Mouse (Mus musculus): ENCODE measurements around the gene Dcaf4. TPM values are rescaled to one million over a fixed set of nuclear protein-coding genes. Genes with fewer than 3 reads are reported as not detected.

Dcaf4 gene
- polyA plus RNA-seq, 1 experiment from 2014 or later = 8.0 TPM

- Histone ChIP-seq H3K36me3 (replicated peaks; ENCODE audit: insufficient read depth, low read length) (no peaks in the 10 kb centered on the region), H3K27ac (ENCODE audit: low read depth) (no peak overlapping the region), H3K9me3 (ENCODE audit: low read length) (no peaks in the 10 kb centered on the region), H3K4me1 (ENCODE audit: insufficient read depth) (no peaks in the 10 kb centered on the region), H3K9ac (replicated peaks) (no peak overlapping the region), H3K27me3 (ENCODE audit: insufficient read depth, low read length) (no peaks in the 10 kb centered on the region), H3K4me2 (ENCODE audit: low read depth, low read length) (no peak overlapping the region), H3K4me3 (ENCODE audit: low read depth, low read length) (no peak overlapping the region)
- 82% methylated on average over 4 of the region's 4 CpGs for WGBS (ENCODE audit: insufficient replicate concordance)
- TF ChIP-seq EP300 (IDR thresholded peaks at IDR 0.05; ENCODE audit: low read depth) (no peak), CTCF (IDR thresholded peaks at IDR 0.05; ENCODE audit: low read depth) (no peak)
- DNase-seq (no peak), ATAC-seq (no peak)
These were observed 6.0 kb upstream of the Dcaf4 start for GRCm38 (mm10) chr12:83514216-83514615.

GRCm38 (mm10) chr12:83517580-83517979, 2.7 kb upstream of the Dcaf4 start:
- Histone ChIP-seq H3K9ac (replicated peaks) (no peak overlapping the region), H3K4me3 (ENCODE audit: low read depth, low read length) (no peak overlapping the region), H3K4me1 (ENCODE audit: insufficient read depth) (peaks cover 9% of the 10 kb centered on the region), H3K36me3 (replicated peaks; ENCODE audit: insufficient read depth, low read length) (no peaks in the 10 kb centered on the region), H3K4me2 (ENCODE audit: low read depth, low read length) (no peak overlapping the region), H3K27me3 (ENCODE audit: insufficient read depth, low read length) (no peaks in the 10 kb centered on the region), H3K9me3 (ENCODE audit: low read length) (no peaks in the 10 kb centered on the region), H3K27ac (ENCODE audit: low read depth) (no peak overlapping the region)
- ATAC-seq = no peak
- WGBS (ENCODE audit: insufficient replicate concordance) = 67% methylated on average over 3 of the region's 3 CpGs
- TF ChIP-seq CTCF (IDR thresholded peaks at IDR 0.05; ENCODE audit: low read depth) (no peak), EP300 (IDR thresholded peaks at IDR 0.05; ENCODE audit: low read depth) (peak; percentile 83)
- no peak for DNase-seq

- 37% methylated on average over 8 of the region's 8 CpGs for WGBS (ENCODE audit: insufficient replicate concordance)
- H3K4me2 ChIP-seq (ENCODE audit: low read depth, low read length) = peak overlapping the region; percentile 73
- no peaks in the 10 kb centered on the region for H3K27me3 ChIP-seq (ENCODE audit: insufficient read depth, low read length)
- DNase-seq (no peak), ATAC-seq (no peak)
- H3K36me3 ChIP-seq (replicated peaks; ENCODE audit: insufficient read depth, low read length) = no peaks in the 10 kb centered on the region
- peak overlapping the region; percentile 78 for H3K27ac ChIP-seq (ENCODE audit: low read depth)
- peak overlapping the region; percentile 75 for H3K4me3 ChIP-seq (ENCODE audit: low read depth, low read length)
- peak overlapping the region; percentile 62 for H3K9ac ChIP-seq (replicated peaks)
- H3K4me1 ChIP-seq (ENCODE audit: insufficient read depth) = peaks cover 20% of the 10 kb centered on the region
- no peak for TF ChIP-seq EP300 (IDR thresholded peaks at IDR 0.05; ENCODE audit: low read depth)
- TF ChIP-seq CTCF (IDR thresholded peaks at IDR 0.05; ENCODE audit: low read depth) = no peak
- no peaks in the 10 kb centered on the region for H3K9me3 ChIP-seq (ENCODE audit: low read length)
These were observed 817 bp downstream of the Dcaf4 start for GRCm38 (mm10) chr12:83521083-83521482.

GRCm38 (mm10) chr12:83523056-83523455, 2.8 kb downstream of the Dcaf4 start:
- Histone ChIP-seq H3K9me3 (ENCODE audit: low read length) (no peaks in the 10 kb centered on the region), H3K9ac (replicated peaks) (no peak overlapping the region), H3K27ac (ENCODE audit: low read depth) (no peak overlapping the region), H3K4me3 (ENCODE audit: low read depth, low read length) (no peak overlapping the region), H3K27me3 (ENCODE audit: insufficient read depth, low read length) (no peaks in the 10 kb centered on the region), H3K4me1 (ENCODE audit: insufficient read depth) (peaks cover 20% of the 10 kb centered on the region), H3K36me3 (replicated peaks; ENCODE audit: insufficient read depth, low read length) (no peaks in the 10 kb centered on the region), H3K4me2 (ENCODE audit: low read depth, low read length) (no peak overlapping the region)
- DNase-seq (no peak), ATAC-seq (no peak)
- 84% methylated on average over 6 of the region's 6 CpGs for WGBS (ENCODE audit: insufficient replicate concordance)
- TF ChIP-seq CTCF (IDR thresholded peaks at IDR 0.05; ENCODE audit: low read depth) = no peak
- TF ChIP-seq EP300 (IDR thresholded peaks at IDR 0.05; ENCODE audit: low read depth) = no peak

GRCm38 (mm10) chr12:83523892-83524291, 3.6 kb downstream of the Dcaf4 start:
- Histone ChIP-seq H3K4me3 (ENCODE audit: low read depth, low read length) (no peak overlapping the region), H3K9me3 (ENCODE audit: low read length) (no peaks in the 10 kb centered on the region), H3K27ac (ENCODE audit: low read depth) (no peak overlapping the region), H3K4me2 (ENCODE audit: low read depth, low read length) (no peak overlapping the region), H3K27me3 (ENCODE audit: insufficient read depth, low read length) (no peaks in the 10 kb centered on the region), H3K36me3 (replicated peaks; ENCODE audit: insufficient read depth, low read length) (no peaks in the 10 kb centered on the region), H3K4me1 (ENCODE audit: insufficient read depth) (peaks cover 20% of the 10 kb centered on the region), H3K9ac (replicated peaks) (no peak overlapping the region)
- ATAC-seq (no peak), DNase-seq (no peak)
- TF ChIP-seq CTCF (IDR thresholded peaks at IDR 0.05; ENCODE audit: low read depth) (no peak), EP300 (IDR thresholded peaks at IDR 0.05; ENCODE audit: low read depth) (no peak)
- 72% methylated on average over 4 of the region's 4 CpGs for WGBS (ENCODE audit: insufficient replicate concordance)

- TF ChIP-seq EP300 (IDR thresholded peaks at IDR 0.05; ENCODE audit: low read depth) = no peak
These were observed 4.1 kb downstream of the Dcaf4 start for GRCm38 (mm10) chr12:83524329-83524728.

More at GRCm38 (mm10) chr12:83524329-83524728, 4.1 kb downstream of the Dcaf4 start:
- Histone ChIP-seq H3K27me3 (ENCODE audit: insufficient read depth, low read length) (no peaks in the 10 kb centered on the region), H3K4me3 (ENCODE audit: low read depth, low read length) (no peak overlapping the region), H3K9ac (replicated peaks) (no peak overlapping the region), H3K27ac (ENCODE audit: low read depth) (no peak overlapping the region), H3K4me2 (ENCODE audit: low read depth, low read length) (no peak overlapping the region), H3K36me3 (replicated peaks; ENCODE audit: insufficient read depth, low read length) (0 out of 2 replicates have a peak, but pooled peaks cover 2% of the 10 kb centered on the region), H3K9me3 (ENCODE audit: low read length) (no peaks in the 10 kb centered on the region), H3K4me1 (ENCODE audit: insufficient read depth) (peaks cover 20% of the 10 kb centered on the region)
- ATAC-seq = no peak
- no peak for DNase-seq
- 69% methylated on average over 5 of the region's 5 CpGs for WGBS (ENCODE audit: insufficient replicate concordance)
